Mouse (Mus musculus) urinary bladder, postnatal 25 days (tissue): ENCODE data around the gene Fmo1.

Experiments
- DNase-seq: peaks from one replicate; pipeline ENCODE4 v3.0.0; 2022; ENCODE audit warnings: low spot score

The Fmo1 gene

GRCm38 (mm10) chr1:162862328-162862727 lies 4.1 kb downstream of the Fmo1 start:
- DNase-seq: no peak

GRCm38 (mm10) chr1:162859996-162860605 lies 6.3 kb downstream of the Fmo1 start:
- DNase-seq: no peak

DNA sequence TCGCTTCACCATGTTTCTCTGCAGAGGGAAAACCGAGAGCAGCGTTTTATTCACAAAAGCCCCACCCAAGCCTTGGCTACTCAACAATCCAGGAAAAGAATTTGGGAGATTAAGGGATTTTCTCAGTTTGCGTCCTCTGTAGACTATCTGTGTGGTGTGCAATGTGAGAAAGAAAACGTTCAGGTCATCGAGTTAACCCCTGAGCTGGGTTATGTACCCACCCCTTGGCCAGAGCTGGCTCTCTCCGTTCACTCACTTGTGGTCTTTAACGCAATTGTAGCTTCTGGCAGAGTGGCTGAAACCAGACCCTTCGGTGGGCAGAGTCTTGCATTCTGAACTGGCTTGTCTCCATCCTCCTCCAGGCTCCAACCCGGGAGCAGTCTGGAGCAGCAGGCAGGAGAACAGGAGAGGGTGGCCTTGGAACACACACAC lies 6.8 kb downstream of the Fmo1 start:
- DNase-seq: no peak

- DNase-seq: no peak
These were observed 7.7 kb downstream of the Fmo1 start for GRCm38 (mm10) chr1:162858748-162859130.

DNA sequence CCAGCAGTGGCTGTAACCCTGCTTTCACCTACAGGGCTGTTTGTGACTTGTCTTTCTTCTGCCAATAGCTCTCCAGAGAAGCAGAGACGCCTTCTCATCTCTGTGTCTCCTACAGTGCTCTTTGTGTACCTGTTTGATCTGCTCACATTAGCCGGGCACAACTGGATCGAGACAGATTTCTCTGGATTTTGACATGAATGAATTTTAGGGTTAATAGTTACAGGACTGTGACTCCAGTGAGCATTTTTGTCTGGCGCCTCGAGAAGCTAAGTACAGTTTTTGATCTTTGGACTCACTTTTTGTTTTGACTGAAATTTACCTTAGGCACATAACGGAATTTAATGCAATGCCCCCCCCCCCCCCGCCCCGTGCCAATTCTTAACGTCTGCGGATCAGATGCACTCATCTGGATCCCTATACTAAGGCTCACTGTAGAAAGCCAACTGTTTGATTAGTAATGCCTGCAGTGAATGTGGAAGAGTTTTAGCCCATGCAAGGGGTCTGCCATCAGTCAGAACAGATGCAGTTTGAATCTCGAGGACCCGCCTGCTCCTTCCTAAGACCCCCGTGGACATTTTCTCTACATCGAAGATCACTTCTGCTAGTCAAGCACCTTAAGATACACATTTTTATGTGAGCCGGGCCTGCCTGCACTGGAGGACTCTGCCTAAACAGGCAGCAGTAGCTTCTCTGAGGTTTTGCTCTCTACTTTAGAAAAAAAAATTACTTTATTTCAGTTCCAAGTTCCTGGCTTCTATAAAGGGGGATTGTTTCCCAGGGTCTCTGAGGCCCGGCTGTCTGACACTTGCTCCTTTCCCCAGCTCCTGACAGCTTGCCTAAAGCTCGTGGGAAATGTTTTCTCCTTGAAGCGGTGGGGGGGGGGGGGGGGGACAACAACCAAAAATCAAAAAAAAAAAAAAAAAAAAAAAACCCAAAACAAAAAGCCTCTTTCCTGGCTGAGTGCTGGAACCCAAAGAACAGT lies 8.4 kb downstream of the Fmo1 start:
- no peak for DNase-seq

- DNase-seq: no peak
These were observed 12.5 kb downstream of the Fmo1 start for GRCm38 (mm10) chr1:162853812-162854482.

DNA sequence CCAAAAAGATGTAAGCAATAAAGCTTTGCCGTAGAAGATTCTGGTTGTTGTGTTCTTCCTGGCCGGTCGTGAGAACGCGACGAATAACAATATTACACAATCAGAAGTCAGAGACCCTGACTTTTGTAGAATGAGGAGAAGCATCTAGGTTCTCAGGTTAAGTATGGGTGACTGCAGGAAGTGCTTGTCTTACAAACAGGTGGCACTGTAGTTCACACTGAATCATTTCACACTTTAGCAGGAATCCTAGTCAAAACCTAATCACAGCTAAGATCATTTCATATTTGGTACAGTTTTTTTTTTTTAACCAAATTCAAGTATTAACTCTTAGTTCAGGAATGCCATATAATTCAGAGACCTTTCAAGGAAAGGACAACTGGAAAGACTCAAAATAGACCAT lies 18.9 kb downstream of the Fmo1 start:
- no peak for DNase-seq

DNA sequence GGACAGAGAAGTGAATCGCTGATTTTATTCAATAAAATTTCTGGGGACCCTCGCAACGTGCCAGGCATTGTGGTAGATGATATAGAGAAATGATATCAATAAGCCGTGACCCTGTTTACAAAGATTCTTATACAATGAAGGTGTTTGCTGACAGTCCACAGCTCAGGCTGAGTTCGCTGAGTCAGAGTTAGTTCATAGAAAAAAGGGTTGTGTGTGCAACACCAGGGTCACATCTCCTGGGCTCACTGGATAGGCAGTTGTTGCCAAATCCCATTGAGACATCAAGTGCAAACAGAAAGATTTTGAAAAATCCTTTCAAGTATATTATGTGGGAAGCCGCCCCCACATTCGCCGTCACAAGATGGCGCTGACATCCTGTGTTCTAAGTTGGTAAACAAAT lies 26.2 kb downstream of the Fmo1 start:
- DNase-seq: no peak

DNA sequence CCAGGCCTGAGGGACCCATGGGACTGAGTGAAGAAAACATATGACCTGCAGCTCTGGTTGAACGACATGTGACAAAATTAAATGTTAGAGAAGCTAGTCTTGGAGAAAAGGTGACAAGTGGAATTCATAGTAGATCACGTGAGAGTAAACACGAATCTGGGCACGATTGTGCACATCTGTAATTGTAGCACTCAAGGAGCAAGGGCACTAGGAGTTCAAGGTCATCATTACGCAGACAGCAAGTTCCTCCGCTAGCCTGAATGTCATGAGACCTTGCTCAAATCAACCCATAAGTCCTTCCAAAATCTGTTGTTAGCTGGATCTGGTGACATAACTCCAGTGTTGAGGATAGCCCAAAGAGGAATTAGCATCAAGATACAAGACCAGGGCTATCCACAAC lies 27.4 kb downstream of the Fmo1 start:
- DNase-seq: no peak

- no peak for DNase-seq
These were observed 32.1 kb downstream of the Fmo1 start for GRCm38 (mm10) chr1:162834342-162834741.

DNA sequence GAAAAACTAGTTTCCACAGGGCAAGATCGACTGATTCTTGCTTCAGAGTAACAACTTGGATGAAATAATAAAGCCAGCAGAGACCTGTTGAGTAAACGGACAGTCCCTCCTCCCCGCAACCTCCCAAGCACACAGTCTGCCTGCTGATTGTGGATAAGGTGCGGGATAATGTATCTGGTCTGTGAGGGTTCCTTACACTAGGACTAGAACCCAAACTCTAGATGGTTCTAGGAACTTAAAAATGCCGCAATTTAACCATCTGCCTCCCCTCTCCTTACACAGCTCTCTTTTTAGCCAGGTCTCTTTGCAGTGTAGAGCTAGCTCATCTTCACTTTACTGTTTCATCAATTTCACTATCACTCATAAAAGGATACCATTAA lies 33.8 kb downstream of the Fmo1 start:
- no peak for DNase-seq

DNA sequence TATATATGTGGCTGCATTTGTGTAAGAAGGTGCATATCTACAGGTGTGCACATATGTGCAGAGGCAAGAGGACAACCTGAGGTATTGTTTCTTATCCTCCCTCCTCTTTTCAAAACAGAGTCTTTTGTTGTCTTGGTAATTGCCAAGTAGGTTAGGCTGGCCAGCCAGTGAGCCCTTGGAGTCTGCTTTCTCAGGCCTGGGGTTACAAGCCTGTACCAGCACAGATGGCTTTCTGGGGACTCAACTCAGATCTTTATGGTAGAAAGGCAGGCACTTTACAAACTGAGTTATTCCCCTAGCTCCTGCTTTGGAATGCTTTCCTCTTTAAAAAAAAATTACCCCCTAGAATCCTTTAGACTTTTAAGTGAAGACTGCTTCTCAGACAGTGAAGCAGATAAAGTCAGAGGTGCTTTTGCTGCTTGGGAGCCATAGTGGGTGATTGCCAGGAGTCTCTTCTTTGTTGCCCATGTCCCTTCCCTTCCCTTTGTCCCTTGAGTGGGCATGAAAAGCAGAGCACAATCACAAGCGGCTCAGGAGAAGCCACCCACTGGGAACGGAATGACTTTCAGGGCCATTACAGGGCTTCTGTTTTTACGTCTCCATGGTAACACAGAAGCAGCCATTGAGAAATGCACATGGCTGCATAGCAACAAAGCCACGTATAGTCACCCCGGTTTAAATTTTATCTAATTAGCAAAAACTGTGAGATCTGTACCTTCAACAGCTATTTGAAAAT lies 34.4 kb downstream of the Fmo1 start:
- DNase-seq: no peak

- DNase-seq: no peak
These were observed 47.1 kb downstream of the Fmo1 start for GRCm38 (mm10) chr1:162819280-162819679.

GRCm38 (mm10) chr1:162815381-162816127 lies 50.9 kb downstream of the Fmo1 start:
- no peak for DNase-seq

- DNase-seq: no peak
These were observed 51.5 kb downstream of the Fmo1 start for GRCm38 (mm10) chr1:162814932-162815331.

DNA sequence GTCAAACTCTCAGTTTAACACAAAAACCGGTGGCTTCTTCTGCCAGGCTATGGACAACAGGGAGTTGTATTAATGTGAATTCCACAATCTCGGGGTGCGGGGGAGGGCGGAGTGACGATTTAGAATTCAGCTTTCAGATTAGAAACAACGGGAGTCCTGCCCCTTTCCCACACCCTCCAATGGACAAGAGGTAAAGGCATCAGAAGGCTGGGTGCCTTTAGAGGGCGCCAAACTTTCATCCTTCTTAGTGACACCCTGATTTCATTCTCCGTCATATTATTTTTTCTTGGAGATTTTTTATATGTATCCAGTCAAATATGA lies 52.6 kb downstream of the Fmo1 start, which contains the start of gene Fmo4:
TSS of gene Fmo4 (minus strand) at position 137 of the 321 bp plus-strand sequence.
- DNase-seq: peak; percentile 25

- no peak for DNase-seq
These were observed 53.1 kb downstream of the Fmo1 start for GRCm38 (mm10) chr1:162813143-162813835.

DNA sequence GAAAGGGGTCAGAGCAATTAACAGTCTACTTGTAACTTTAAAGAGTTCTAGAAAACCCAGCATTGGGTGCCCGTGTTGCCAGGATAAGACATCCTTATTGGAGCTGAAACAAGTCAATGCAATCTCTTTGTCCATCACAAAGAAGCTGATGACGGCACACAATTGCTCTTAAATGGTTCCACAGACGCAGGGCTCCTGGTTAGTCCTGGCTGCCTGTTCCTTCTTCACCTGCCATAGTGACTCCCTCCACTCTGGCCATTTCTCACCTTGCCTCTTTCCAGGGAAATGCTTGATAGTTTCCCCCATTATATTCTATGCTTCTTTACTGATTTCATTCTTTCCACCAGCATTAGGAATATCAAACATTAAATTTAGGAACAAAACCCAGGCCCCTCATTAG lies 57.9 kb downstream of the Fmo1 start:
- DNase-seq: no peak

- DNase-seq: no peak
These were observed 59.0 kb downstream of the Fmo1 start for GRCm38 (mm10) chr1:162807441-162807840.

DNA sequence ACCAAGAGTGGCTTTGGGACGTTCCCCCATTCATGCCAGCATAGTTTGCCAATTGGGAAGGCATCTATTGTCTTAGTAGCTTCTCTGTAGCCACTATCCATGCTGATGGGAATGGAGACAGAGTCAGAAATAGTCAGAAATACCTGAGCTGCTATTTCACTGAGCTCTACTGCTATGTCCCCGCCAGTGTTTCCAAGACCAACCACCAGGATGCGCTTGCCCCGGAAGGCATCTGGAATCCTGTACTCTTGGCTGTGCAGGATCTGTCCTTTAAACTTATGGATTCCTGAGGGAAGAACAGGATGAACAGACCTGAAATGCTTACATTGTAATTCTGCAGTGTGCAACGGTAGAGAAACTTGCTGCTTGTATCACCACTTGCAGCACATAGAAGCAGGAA lies 61.4 kb downstream of the Fmo1 start:
- DNase-seq: no peak

DNA sequence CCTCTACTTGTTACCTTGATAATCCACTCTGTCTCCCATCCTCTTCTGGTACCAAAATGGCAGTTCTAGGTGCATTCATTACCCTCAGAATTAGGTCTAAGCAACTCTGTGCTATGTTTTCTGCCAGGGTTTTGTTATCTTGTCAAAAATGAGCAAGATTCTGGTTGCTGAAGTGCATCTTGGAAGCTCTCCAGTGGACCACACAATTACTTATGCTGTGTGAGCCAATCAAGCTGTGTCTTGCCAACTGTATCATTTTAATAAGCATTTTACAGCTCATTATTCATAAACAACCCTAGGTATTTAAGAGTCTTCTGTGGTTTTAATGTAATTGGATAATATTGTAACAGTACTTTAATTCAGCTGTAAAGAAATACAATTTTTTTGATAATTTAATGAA lies 70.0 kb downstream of the Fmo1 start:
- no peak for DNase-seq
